Mouse (Mus musculus) kidney, adult 9 months (tissue): ENCODE data around the gene Slc23a2.

ENCODE experiments used
- DNase-seq: peaks from one replicate; pipeline ENCODE4 v3.0.0; 2022

Slc23a2 gene

DNA sequence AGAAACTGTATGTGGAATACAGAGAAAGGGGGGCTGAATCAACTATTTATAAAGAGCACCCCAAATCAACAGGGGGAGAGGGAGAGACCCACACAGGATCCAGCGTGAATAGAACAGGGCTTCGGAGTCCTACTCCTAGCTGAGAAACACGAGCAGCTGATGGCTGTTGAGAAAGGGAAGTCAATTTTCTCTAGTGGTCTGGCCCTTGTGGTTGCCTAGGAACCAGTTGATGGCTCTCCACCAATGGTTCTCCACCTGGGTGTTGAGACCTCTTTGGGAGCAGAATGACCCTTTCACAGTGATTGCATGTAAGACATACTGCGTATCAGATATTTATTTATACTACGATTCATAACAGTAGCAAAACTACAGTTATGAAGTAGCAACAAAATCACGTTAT lies 49.1 kb downstream of the Slc23a2 start:
- no peak for DNase-seq

DNA sequence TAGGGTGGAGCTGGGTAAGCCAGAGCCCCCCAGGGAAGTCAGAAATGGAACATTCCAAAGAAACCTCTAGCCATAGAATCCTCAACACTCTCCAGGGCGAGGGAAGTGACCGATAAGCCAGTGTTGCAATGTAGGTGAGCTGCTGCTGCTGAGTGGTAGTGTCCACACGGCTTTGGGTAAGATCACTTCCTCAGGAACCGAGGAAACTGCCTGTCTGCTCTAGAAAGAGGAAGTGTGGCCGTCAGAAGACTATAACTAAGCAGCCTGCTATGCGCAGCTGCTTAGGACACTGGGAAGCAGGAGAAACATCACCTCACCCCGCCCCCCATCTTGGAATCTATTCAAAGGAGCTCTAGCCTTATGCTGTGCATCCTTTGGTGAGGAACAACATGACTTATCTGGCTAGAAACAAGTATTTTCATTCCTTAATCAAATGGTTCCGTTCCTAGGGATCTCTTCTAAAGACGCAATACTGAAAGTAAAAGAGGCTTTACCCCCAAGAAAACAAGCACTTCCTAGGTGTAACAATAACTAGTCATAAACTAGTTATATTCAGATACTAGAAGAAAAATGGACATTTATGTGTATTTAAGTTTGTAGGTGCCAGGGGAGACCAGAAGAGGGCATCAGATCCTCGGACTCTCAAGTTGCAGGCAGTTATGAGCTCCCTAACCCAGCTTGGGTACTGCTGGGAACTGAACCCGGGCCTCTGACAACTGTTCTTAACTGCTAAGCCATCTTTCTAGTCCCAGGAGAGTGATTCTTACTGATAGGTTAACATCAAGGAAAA lies 50.3 kb downstream of the Slc23a2 start:
- DNase-seq = peak; percentile 38

DNA sequence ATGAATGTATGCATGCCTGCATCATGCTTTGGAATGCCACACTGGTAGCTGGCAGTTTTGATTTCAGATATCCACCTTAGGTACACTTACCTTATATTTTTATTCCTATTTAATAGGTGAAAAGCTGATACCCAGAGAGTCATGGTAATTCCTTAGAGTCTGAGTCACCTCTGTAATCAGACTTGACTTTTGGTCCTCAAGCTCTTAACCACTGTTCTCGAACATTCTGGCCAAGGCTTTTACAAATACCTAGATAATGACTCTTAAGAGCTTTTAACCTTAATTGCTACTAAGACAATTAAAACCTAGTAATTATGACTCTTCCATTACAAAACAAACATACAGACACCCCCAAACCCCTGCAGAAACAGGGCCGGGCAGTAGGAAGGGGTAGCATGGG lies 51.2 kb downstream of the Slc23a2 start:
- no peak for DNase-seq

DNA sequence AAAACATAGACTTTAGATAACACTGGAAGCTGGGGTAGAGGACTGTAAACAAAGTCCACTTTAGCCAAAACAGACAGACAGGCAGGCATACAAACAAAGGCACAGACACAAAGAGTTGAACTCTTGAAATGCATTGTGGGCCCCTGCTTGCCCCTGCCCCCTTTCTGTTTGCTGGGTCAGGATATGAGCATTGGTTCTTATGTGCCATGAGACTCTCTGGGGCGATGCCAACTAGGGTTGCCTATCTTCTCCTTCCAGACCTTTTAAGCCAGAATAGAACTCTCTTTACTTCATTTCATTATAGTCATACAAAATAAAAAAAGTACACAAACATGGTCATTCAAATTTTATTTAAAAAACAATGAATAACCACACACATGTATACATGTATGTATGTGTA lies 51.6 kb downstream of the Slc23a2 start:
- no peak for DNase-seq

DNA sequence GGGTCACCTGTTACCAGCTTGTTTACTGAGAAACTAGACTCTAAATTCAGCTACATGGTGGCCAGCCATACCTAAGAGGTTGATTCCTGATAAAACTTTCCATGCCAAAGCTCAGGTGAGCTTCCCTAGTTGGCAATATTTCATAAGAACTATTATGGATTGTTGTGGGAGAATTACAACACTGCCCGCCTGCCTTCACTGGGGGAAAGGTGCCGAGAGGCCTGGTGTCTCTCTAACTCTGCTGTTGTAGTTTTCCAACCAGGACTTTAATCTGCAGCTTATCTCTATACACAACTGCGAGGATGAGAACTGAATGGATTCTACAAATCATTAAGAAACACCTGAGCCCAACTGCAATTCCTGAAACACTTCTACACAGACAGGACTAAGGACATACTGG lies 52.2 kb downstream of the Slc23a2 start:
- no peak for DNase-seq

DNA sequence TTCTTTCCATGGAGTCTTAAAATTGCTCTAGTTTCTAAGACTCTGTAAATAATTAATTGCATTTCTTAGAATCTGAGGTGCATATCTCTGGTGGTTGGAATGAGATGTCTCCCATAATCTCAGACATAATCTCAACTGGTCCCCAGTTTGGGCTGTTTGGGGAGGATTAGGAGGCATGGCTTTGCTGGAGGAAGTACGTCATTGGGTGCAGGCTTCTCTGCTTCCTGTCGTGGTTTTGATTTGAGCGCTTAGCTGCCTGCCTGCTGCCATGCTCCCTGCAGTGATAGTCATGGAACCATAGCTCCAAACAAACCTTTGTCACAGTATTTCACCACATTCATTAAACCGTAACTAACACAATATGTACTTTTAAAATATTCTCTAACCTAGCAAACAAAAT lies 53.2 kb downstream of the Slc23a2 start:
- no peak for DNase-seq

DNA sequence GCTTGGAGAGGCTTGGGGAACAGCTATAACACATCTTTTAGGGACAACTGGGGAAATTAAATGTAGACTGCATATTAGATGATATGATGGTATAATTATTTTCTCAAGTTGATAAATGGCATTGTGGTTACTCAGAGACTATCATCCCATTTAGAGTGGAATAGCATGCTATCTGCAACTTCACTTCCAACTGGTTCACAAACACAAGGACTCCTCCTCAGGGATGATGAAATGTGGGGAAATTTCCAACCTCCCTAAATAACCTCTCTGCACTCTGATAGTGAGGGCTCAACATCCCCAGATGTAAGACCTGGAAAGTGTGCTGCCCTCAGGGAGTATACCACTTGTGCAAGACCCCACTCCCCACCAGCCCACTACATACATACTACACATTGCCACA lies 60.1 kb downstream of the Slc23a2 start:
- DNase-seq = no peak

DNA sequence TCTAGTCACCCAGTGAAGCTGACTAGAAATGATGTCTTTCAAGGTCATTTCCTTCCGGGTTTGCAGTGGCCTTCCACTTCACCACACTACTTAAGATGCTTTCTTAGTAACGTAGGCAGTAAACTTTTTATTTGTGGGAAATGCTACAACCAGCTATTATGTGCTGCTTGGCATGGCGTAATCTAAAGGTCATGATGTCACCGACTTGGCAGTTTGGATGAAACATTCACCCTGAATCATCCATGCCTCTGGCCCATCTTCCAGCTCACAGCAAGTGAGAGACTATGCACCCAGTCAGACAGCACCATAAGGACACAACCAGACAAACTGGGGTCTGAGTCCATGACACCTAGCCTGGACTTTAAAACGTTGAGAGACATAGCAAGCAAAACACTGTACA lies 60.5 kb downstream of the Slc23a2 start:
- DNase-seq = no peak

DNA sequence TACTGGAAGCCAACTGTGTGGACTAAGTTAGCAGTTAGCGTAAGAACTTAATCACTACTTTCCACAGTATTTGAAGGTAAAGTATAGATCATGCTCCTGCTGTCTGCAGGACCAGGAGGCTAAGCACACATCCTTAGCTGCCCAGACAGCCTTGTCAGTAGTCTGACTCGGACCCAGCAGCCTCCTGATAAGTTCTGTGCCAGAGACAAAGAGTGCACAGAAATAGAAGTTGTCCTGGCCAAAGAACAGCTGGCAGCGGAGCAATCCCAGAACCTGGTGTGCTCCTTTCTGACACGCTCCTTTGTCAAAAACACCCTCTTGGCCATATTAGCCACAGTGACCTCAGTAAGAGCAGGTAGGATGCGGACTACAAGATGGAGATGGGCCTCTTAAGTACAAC lies 65.8 kb downstream of the Slc23a2 start:
- DNase-seq = no peak

DNA sequence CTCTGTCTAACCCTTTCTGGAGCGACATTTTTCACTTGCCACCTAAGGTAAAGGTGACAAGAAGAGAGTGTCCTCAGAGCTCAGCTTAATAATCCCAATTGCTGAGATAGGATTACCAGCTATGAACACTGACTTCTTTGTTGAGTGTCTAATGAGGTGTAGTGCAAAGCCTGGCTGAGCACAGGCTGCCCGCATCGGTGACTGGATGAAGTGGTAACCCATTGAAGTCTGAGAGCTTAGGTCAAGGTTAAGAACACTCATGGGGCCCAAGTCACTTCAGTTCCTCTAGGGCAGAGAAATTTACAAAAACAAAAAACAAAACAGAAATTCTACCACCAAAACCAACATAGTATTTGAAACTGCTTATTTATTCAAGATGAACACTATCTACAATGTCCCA lies 71.9 kb downstream of the Slc23a2 start:
- DNase-seq = no peak

DNA sequence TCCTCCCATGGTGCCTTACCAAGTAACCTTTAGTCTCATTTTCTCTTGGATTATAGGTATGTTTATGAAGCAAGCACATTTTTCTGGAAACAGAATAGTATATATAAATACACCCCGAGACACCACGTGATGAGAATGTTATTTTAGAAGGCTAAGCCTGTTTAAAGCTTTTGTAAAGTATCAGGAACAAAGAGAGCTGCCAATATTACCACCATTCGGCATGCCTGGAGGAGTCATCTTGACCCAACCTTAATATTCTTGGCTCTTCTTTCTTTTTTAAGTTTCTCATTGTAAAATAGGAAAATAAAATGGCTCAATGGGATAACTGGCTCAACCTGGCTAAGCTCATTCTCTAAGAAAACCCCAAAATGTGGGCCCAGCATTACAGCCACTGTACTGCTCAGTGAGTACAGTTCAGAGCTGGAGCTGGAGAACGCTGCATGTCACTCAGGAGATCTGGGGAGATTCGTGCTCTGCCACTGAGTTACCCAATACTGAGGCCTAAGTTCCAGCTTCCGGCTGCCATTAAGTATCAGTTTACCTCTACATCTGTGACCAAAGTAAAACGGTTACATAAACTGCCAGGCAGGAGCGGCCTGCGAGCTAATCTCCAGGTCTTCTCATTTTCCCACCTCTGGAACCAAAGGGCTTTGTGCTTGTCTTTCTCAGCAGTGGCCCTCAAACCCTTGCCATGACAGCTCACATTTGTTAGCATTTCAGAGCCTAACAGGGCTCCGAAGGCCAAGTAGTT lies 74.7 kb downstream of the Slc23a2 start:
- DNase-seq = no peak

DNA sequence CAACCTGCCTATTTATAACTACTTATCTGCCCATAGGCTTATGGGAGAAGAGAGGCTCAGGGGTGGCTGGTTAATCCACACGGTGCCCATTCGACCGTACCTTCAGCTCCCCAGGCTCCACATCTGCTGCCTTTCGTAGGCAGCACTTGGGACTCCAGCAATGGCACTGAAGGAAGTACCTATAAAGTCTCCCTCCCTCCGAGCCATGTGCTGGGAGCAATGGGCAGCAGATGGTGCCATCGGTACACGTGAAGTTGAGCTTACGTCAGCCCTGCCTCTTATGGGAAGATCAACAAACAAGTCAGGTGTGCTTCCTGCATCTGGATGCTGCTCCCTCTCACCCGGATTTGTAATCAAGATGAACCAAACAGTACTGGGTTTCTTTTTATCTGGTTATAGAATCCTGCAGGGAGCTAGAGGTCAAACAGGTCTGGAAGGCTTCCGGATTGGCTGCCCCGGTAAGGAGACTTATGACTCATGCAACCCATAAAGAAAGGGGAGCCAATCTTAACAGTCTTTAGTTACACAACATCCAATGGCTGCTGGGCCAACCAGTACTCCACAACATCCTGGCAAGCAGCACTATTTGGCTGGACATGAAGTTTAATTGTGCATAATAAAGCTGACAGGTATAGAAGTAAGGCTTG lies 80.6 kb downstream of the Slc23a2 start:
- no peak for DNase-seq

DNA sequence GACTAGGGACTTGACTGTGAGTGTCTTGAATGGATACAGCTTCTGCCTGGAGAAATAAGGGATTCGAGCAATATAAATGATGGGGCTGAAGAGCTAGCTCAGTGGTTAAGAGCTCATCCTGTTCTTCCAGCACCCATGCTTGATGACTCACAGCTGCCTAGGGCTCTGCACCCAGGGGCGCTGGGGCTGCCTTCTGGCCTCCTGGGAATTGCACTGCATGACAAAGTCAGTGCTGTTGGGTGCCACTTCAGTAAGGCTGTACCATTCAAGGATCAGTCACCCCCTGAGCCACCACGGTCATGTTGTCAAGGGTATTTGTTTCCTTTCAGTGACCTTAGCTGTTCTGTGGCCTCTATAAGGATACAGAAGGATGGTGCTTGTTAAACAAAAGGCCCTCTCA lies 81.1 kb downstream of the Slc23a2 start:
- no peak for DNase-seq

DNA sequence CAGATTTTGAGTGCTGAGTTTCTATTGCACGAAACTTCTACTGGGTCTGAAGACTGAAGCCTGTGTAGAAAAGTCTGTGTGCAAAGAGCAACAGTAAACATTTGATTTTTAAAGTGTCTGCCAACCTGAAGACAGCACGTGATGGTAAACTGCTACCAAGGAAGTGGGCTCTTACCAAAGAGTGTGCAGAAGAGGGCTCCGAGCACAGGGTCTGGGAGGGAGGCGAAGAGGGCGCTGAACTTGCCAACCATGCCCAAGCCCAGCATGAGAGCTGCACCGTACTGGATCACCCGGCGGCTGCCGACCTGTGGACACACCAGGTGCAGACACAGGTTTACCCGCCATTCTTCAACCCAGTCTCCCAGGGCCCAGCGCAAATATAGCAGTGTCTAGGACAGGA lies 83.0 kb downstream of the Slc23a2 start:
- DNase-seq = no peak

DNA sequence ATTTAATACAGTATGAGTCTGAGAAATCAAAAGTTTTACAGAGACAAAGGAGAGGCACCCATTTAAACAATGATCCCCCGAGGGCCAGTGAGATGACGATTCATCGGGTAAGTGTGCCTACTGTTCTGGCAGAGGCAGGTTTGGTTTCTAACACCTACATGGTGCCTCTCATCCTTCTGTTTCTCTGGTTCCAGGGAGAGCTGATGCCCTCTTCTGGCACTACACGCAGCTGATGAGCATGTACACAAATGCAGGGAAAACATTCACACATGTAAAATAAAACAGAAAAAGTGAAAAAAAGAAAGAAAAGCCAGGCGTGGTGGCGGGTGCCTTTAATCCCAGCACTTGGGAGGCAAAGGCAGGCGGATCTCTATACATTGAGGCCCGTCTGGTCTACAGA lies 85.0 kb downstream of the Slc23a2 start:
- peak; percentile 19 for DNase-seq

DNA sequence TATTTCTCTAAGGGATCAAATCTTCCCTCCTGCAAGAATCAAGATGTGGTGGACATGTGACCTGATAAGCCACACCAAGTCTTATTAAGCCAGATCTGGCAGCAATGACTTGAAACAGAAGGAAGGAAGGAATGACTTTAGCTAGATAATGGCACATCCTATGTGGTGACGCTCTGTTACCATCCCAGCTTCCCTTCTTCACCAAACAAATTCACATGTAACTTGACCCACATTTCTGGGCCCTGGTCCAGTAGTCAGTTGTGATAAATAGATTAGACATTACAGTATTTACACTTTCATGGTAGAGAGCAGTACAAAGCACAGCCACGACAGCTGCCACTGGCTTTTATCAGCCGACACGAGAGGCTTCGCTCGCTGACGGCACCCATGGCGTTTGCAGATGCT lies 89.6 kb downstream of the Slc23a2 start:
- no peak for DNase-seq

DNA sequence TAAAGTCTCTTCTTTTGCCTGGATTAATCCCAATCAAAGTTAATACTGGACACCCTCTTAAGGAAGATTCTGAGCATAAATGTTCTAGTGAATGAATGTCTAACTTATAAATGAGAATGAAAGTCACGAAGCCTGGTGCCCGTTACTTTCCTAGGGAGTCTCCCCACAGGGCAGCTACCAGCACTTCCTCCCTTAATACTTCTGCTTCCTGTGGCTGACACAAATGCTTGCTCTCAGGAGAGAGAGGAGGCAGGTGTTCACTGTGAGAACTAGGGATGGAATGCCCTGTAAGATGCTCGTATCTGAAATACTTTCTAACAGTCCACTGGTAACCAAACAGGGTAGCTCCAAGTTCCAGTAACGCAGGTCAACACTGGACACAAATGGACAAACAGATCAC lies 91.1 kb downstream of the Slc23a2 start:
- no peak for DNase-seq

DNA sequence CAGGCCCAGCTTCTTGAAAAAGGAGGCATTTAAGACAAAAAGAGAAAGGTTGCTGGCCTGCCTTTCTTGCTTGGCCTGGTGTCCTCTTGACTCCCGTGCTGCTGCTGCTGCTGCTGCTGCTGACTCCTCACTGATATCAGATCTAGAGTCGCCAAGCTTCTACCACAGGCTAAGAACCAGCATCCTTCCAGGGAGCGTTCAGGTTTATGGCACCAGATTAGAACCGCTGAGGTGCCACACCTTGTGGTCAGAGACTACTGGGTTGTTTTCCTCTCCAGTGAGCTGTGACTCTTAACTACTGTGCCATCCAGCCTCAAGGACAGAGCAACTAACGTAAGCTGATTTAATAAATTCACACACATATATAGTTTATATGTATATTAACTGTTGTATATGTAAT lies 93.1 kb downstream of the Slc23a2 start:
- DNase-seq = no peak

DNA sequence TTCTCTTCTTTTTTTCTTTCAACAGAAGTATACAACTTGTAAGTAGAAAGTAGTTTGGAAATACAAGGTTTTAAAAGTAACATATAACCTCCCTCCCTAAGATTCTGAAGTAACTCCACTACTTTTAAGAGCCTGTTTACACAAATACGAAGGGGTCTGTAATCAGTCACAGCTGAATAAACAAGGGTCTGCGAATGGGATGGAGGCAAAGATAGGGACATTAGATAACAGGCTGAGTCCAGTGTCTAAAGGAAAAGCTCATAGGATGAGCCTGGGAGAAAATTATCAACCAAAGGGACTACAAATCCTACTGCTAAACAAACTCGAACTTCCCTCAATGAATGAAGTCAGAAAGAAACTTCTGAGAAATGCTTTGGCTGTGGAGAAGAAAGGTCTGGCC lies 95.0 kb downstream of the Slc23a2 start:
- no peak for DNase-seq

DNA sequence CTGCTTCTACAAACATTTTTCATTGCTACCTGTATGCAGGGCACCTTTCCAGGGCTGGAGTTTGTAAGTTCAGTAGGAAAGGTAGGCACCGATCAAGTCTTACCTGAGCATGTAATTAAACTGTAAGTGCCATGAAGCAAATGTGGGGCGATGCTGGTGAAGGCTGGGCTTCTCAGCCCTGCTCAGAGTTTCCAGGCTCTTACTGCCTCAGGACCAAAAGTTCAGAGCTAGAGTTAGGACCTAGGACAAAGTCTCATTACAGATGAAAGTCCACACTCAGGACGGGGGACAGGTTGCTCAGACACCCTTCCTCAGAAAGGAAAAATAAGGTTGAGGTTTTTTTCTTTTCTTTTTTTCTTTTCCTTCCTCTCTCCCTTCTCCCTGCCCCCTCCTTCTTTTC lies 95.4 kb downstream of the Slc23a2 start:
- peak; percentile 83 for DNase-seq

DNA sequence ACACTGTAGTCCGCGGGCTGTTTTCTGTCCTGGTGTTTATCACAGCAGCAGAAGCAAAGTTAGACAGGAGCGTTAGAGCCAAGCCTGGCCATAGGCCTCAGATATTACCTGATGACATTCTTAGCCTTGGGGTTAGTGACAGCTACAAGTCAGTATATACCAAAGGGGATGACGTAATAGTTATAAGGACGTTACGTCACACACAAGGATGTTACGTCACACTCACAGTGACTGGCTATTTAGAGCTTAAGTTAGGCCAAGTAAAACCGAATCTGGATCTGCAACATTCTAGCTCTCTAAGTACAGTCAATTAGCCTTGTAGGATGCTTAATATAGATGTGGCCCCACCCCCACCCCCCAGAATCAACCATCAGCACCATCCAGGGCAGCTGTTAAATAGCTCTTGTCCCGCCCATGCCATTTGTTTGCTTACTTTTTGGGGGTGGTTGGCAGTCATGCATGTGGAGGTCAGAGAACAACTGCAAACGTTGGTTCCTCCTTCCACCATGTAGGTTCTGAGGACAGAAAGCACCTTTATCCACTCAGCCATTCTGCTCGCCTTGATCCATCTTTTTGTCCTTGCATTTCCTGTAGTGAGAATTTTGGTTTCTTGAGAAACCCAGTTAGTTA lies 96.7 kb downstream of the Slc23a2 start:
- DNase-seq = no peak

DNA sequence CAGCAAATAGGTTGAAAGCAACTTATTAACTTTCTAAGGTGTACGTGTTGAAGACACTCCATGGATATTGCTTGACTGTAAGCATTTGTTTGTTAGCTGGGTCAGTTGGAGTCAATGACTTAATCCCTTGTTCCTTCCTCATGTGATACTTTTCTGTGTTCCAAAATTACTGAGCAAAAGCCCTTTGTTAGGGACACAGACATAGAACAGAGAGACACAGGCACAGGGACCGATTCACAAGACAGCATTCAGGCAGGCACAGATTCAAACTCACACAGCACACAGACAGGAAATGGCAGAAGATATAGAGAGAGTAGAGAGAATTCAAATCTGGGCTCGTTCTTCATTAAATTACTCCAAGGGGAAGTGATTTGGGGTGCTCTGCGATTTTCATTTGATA lies 97.5 kb downstream of the Slc23a2 start:
- no peak for DNase-seq

DNA sequence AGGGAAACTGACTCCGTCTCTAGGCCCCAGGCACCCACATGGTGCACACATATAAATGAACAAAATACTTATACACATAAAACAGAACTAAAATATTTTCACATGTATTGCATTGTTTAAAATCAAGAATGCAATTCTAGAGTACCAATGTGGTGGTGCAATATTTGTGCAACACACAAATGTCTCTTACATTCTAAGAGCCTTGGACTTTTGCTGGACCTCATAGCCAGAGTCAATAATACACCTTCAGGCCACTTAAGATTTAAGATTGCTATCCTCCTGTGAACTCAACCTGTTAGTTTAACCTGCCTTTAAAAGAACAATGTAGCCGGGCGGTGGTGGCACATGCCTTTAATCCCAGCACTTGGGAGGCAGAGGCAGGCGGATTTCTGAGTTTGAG lies 98.2 kb downstream of the Slc23a2 start:
- no peak for DNase-seq
